Mouse (Mus musculus): ENCODE measurements around the gene Calml4.
"Not testable (repeated sequence)": the region's sequence is repeated elsewhere in the genome, so short reads cannot be mapped to it uniquely, and the experiment has no call there.

Calml4 gene

GRCm38 (mm10) chr9:62857719-62858261, at the start of gene Calml4:
Gene Calml4 (plus strand): TSS chr9:62858080.
- DNase-seq (ENCODE audit: inconsistent age in 2 of 2, low spot score in 1 of 2): peak; percentile 83 to 92

- no peak for DNase-seq (ENCODE audit: inconsistent age in 2 of 2, low spot score in 1 of 2)
These were observed 47.8 kb upstream of the Calml4 start for GRCm38 (mm10) chr9:62810095-62810494.

- no peak for DNase-seq (ENCODE audit: inconsistent age in 2 of 2, low spot score in 1 of 2)
These were observed 47.1 kb upstream of the Calml4 start for GRCm38 (mm10) chr9:62810543-62811515.

GRCm38 (mm10) chr9:62811516-62812121, 46.3 kb upstream of the Calml4 start, which contains the start of gene Fem1b:
Gene Fem1b (minus strand): TSS chr9:62811934.
- peak; percentile 93 to 98 for DNase-seq (ENCODE audit: inconsistent age in 2 of 2, low spot score in 1 of 2)

GRCm38 (mm10) chr9:62812216-62813049, 45.4 kb upstream of the Calml4 start:
- DNase-seq (ENCODE audit: inconsistent age in 2 of 2, low spot score in 1 of 2): no peak

GRCm38 (mm10) chr9:62814751-62815150, 43.1 kb upstream of the Calml4 start:
- no peak for DNase-seq (ENCODE audit: inconsistent age in 2 of 2, low spot score in 1 of 2)

GRCm38 (mm10) chr9:62816323-62817098, 41.4 kb upstream of the Calml4 start:
- no peak for DNase-seq (ENCODE audit: inconsistent age in 2 of 2, low spot score in 1 of 2)

- DNase-seq (ENCODE audit: inconsistent age in 2 of 2, low spot score in 1 of 2): no peak
These were observed 40.7 kb upstream of the Calml4 start for GRCm38 (mm10) chr9:62817099-62817571.

GRCm38 (mm10) chr9:62817828-62818614, 39.9 kb upstream of the Calml4 start:
- DNase-seq (ENCODE audit: inconsistent age in 2 of 2, low spot score in 1 of 2): peak in 1 of 2 experiments; percentile 62

- DNase-seq (ENCODE audit: inconsistent age in 2 of 2, low spot score in 1 of 2): no peak
These were observed 38.4 kb upstream of the Calml4 start for GRCm38 (mm10) chr9:62819494-62819893.

- not testable (repeated sequence) for DNase-seq (ENCODE audit: inconsistent age in 2 of 2, low spot score in 1 of 2)
These were observed 38.0 kb upstream of the Calml4 start for GRCm38 (mm10) chr9:62819910-62820309.

- DNase-seq (ENCODE audit: inconsistent age in 2 of 2, low spot score in 1 of 2): no peak
These were observed 37.1 kb upstream of the Calml4 start for GRCm38 (mm10) chr9:62820829-62821228.

- no peak for DNase-seq (ENCODE audit: inconsistent age in 2 of 2, low spot score in 1 of 2)
These were observed 36.1 kb upstream of the Calml4 start for GRCm38 (mm10) chr9:62821811-62822210.

- DNase-seq (ENCODE audit: inconsistent age in 2 of 2, low spot score in 1 of 2): peak in 1 of 2 experiments; percentile 39
These were observed 32.0 kb upstream of the Calml4 start for GRCm38 (mm10) chr9:62825791-62826393.

GRCm38 (mm10) chr9:62826456-62826855, 31.4 kb upstream of the Calml4 start:
- DNase-seq (ENCODE audit: inconsistent age in 2 of 2, low spot score in 1 of 2): no peak

GRCm38 (mm10) chr9:62827939-62828652, 29.8 kb upstream of the Calml4 start:
- DNase-seq (ENCODE audit: inconsistent age in 2 of 2, low spot score in 1 of 2): peak; percentile 34 to 70

- DNase-seq (ENCODE audit: inconsistent age in 2 of 2, low spot score in 1 of 2): peak; percentile 99
These were observed 29.2 kb upstream of the Calml4 start for GRCm38 (mm10) chr9:62828662-62829086.

GRCm38 (mm10) chr9:62829877-62830276, 28.0 kb upstream of the Calml4 start:
- DNase-seq (ENCODE audit: inconsistent age in 2 of 2, low spot score in 1 of 2): no peak

Measured in adrenal gland, adult (tissue).